Mouse (Mus musculus) limb, embryonic 10.5 days (tissue): Measurements from ENCODE around the gene Pip5kl1. TPM values are rescaled to one million over a fixed set of nuclear protein-coding genes. Genes with fewer than 3 reads are reported as not detected.

Experiments
- DNase-seq: peaks from one replicate; pipeline ENCODE4 v3.0.0-alpha.2; 2017; ENCODE audit warnings: low spot score
- H3K27ac ChIP-seq: fragments of 300-500 bp; sonication (generic); 2 replicates; pipeline ENCODE4 v1.5.1; 2016; ENCODE audit warnings: mild to moderate bottlenecking
- H3K27me3 ChIP-seq: fragments of 300-500 bp; sonication (generic); 2 replicates; pipeline ENCODE4 v1.6.1; 2016; ENCODE audit warnings: low read depth, mild to moderate bottlenecking; ENCODE audit not compliant: poor library complexity, severe bottlenecking
- H3K36me3 ChIP-seq: fragments of 300-500 bp; sonication (generic); 2 replicates; pipeline ENCODE4 v1.6.1; 2016; ENCODE audit warnings: mild to moderate bottlenecking, moderate library complexity
- H3K4me1 ChIP-seq: fragments of 300-500 bp; sonication (generic); 2 replicates; pipeline ENCODE4 v1.6.1; 2016
- H3K4me3 ChIP-seq: fragments of 300-500 bp; sonication (generic); 2 replicates; pipeline ENCODE4 v1.5.1; 2016; ENCODE audit warnings: mild to moderate bottlenecking, moderate library complexity
- H3K9me3 ChIP-seq: fragments of 300-500 bp; sonication (generic); replicated peaks from 2 replicates; pipeline ENCODE4 v1.6.1; 2016; ENCODE audit warnings: mild to moderate bottlenecking
- WGBS: fragments of 180-500 bp; shearing (Covaris S2); methylation state at CpG from one replicate; pipeline ENCODE4 v1.1.7; 2016; 5-methylcytosine and 5-hydroxymethylcytosine counted together
- polyA plus RNA-seq: library from polyadenylated mRNA; unstranded; fragments of >200 nt; fragmentation: Nextera tagmentation; extraction: Ambion mirVana; gene quantifications from 2 replicates; pipeline ENCODE4 v1.2.1, GENCODE M21; 2016

Gene Pip5kl1
- polyA plus RNA-seq, 1 experiment from 2014 or later, result 2.7 TPM

GRCm38 (mm10) chr2:32628729-32629128 lies 54.1 kb downstream of the Pip5kl1 start:
- WGBS, result 39% methylated on average over 5 of the region's 5 CpGs
- no peak for DNase-seq
- H3K4me3 ChIP-seq, result no peak overlapping the region
- peak overlapping the region; percentile 90 for H3K27ac ChIP-seq
- peaks cover 79% of the 10 kb centered on the region for H3K4me1 ChIP-seq
- peaks cover 6% of the 10 kb centered on the region for H3K36me3 ChIP-seq
- H3K27me3 ChIP-seq, result no peaks in the 10 kb centered on the region
- H3K9me3 ChIP-seq, result no peaks in the 10 kb centered on the region

GRCm38 (mm10) chr2:32629276-32629976 lies 54.8 kb downstream of the Pip5kl1 start:
- Histone ChIP-seq H3K27me3 (no peaks in the 10 kb centered on the region), H3K9me3 (no peaks in the 10 kb centered on the region), H3K36me3 (peaks cover 11% of the 10 kb centered on the region), H3K4me1 (peaks cover 76% of the 10 kb centered on the region), H3K27ac (peak overlapping the region; percentile 90), H3K4me3 (0 out of 2 replicates have a peak overlapping the region, but pooled peaks have one; percentile 14)
- peak; percentile 80 for DNase-seq
- 42% methylated on average over 9 of the region's 9 CpGs for WGBS

- no peak for DNase-seq
- peak overlapping the region; percentile 90 for H3K27ac ChIP-seq
- WGBS, result 85% methylated on average over 8 of the region's 9 CpGs
- H3K9me3 ChIP-seq, result no peaks in the 10 kb centered on the region
- H3K4me1 ChIP-seq, result peaks cover 70% of the 10 kb centered on the region
- peaks cover 13% of the 10 kb centered on the region for H3K36me3 ChIP-seq
- H3K27me3 ChIP-seq, result no peaks in the 10 kb centered on the region
- H3K4me3 ChIP-seq, result no peak overlapping the region
Observed at GRCm38 (mm10) chr2:32630036-32630435, 55.4 kb downstream of the Pip5kl1 start.

- H3K4me3 ChIP-seq, result no peak overlapping the region
- H3K4me1 ChIP-seq, result peaks cover 60% of the 10 kb centered on the region
- H3K27ac ChIP-seq, result 0 out of 2 replicates have a peak overlapping the region, but pooled peaks have one; percentile 33
- WGBS, result 88% methylated on average over 10 of the region's 10 CpGs
- H3K9me3 ChIP-seq, result no peaks in the 10 kb centered on the region
- H3K36me3 ChIP-seq, result peaks cover 13% of the 10 kb centered on the region
- no peaks in the 10 kb centered on the region for H3K27me3 ChIP-seq
- DNase-seq, result no peak
Observed at GRCm38 (mm10) chr2:32631046-32631445, 56.4 kb downstream of the Pip5kl1 start.

- DNase-seq, result peak; percentile 82
- Histone ChIP-seq H3K4me3 (no peak overlapping the region), H3K27ac (peak overlapping the region; percentile 61; the same call in 1 of the 2 replicates), H3K9me3 (no peaks in the 10 kb centered on the region), H3K36me3 (peaks cover 13% of the 10 kb centered on the region), H3K27me3 (no peaks in the 10 kb centered on the region), H3K4me1 (peaks cover 56% of the 10 kb centered on the region)
- WGBS, result 58% methylated on average over 7 of the region's 7 CpGs
Observed at GRCm38 (mm10) chr2:32631737-32632394, 57.3 kb downstream of the Pip5kl1 start.

Other genes starting within 250 kb of the Pip5kl1 start
- 61.3 and 74.8 TPM in 2 replicates for gene Ciz1, start 222.5 kb upstream of the Pip5kl1 start, polyA plus RNA-seq
- gene Dnm1, start 221.5 kb upstream of the Pip5kl1 start, polyA plus RNA-seq, result 27.1 and 33.6 TPM in 2 replicates
- 36.3 and 37.0 TPM in 2 replicates for gene 1110008P14Rik, start 192.9 kb upstream of the Pip5kl1 start, polyA plus RNA-seq
- gene Lcn2, start 186.5 kb upstream of the Pip5kl1 start, polyA plus RNA-seq, result not detected in 2 replicates
- gene Ptges2, start 178.9 kb upstream of the Pip5kl1 start, polyA plus RNA-seq, result 32.7 and 37.0 TPM in 2 replicates
- gene Naif1, start 124.3 kb upstream of the Pip5kl1 start, polyA plus RNA-seq, result 5.9 and 7.3 TPM in 2 replicates
- gene Slc25a25, start 123.4 kb upstream of the Pip5kl1 start, polyA plus RNA-seq, result 30.8 and 33.0 TPM in 2 replicates
- 12.0 and 14.0 TPM in 2 replicates for gene Fam102a, start 39.5 kb upstream of the Pip5kl1 start, polyA plus RNA-seq
- 104 and 109 TPM in 2 replicates for gene Dpm2, start 3.9 kb upstream of the Pip5kl1 start, polyA plus RNA-seq
- 0.24 TPM in 1 of 2 replicates, not detected in the other for gene 9430097D07Rik, start 887 bp downstream of the Pip5kl1 start, polyA plus RNA-seq
- 26.0 and 26.1 TPM in 2 replicates for gene St6galnac4, start 12.3 kb downstream of the Pip5kl1 start, polyA plus RNA-seq
- gene St6galnac6, start 24.9 kb downstream of the Pip5kl1 start, polyA plus RNA-seq, result 11.8 and 16.7 TPM in 2 replicates
- 21.6 and 35.7 TPM in 2 replicates for gene Ak1, start 47.0 kb downstream of the Pip5kl1 start, polyA plus RNA-seq
- gene Eng, start 71.8 kb downstream of the Pip5kl1 start, polyA plus RNA-seq, result 27.9 and 28.5 TPM in 2 replicates
- 31.6 and 35.4 TPM in 2 replicates for gene Fpgs, start 129.3 kb downstream of the Pip5kl1 start, polyA plus RNA-seq
- gene Cdk9, start 138.3 kb downstream of the Pip5kl1 start, polyA plus RNA-seq, result 156 and 160 TPM in 2 replicates
- gene Sh2d3c, start 146.3 kb downstream of the Pip5kl1 start, polyA plus RNA-seq, result 16.2 and 20.9 TPM in 2 replicates
- gene 6330409D20Rik, start 166.2 kb downstream of the Pip5kl1 start, polyA plus RNA-seq, result 0.14 TPM in 1 of 2 replicates, not detected in the other
- gene Tor2a, start 182.4 kb downstream of the Pip5kl1 start, polyA plus RNA-seq, result 52.9 and 61.1 TPM in 2 replicates
- gene Ttc16, start 200.8 kb downstream of the Pip5kl1 start, polyA plus RNA-seq, result 0.23 and 0.38 TPM in 2 replicates
- gene Ptrh1, start 201.0 kb downstream of the Pip5kl1 start, polyA plus RNA-seq, result 5.3 and 5.6 TPM in 2 replicates
- 0.26 and 1.3 TPM in 2 replicates for gene Cfap157, start 209.6 kb downstream of the Pip5kl1 start, polyA plus RNA-seq